Mouse (Mus musculus) limb, embryonic 11.5 days (tissue): ENCODE data around the gene Camsap1. TPM values are rescaled to one million over a fixed set of nuclear protein-coding genes. Genes with fewer than 3 reads are reported as not detected.

Experiments
- ATAC-seq: fragments of 200-750 bp; cut with Nextera tagmentation; 2 replicates; pipeline ENCODE4 v1.8.0; 2017; ENCODE audit warnings: low read depth; ENCODE audit not compliant: insufficient number of reproducible peaks, low FRiP score, low TSS enrichment
- DNase-seq: peaks from one replicate; pipeline ENCODE4 v3.0.0-alpha.2; 2015; ENCODE audit warnings: low spot score
- H3K27ac ChIP-seq: fragments of 300-500 bp; sonication (generic); replicated peaks from 2 replicates; pipeline ENCODE4 v1.5.1; 2014; ENCODE audit warnings: low read depth, mild to moderate bottlenecking, low read length
- H3K27me3 ChIP-seq: fragments of 300-500 bp; sonication (generic); 2 replicates; pipeline ENCODE4 v1.6.1; 2014; ENCODE audit warnings: mild to moderate bottlenecking, low read length, mixed read lengths; ENCODE audit not compliant: control insufficient read depth, insufficient read depth
- H3K36me3 ChIP-seq: fragments of 300-500 bp; sonication (generic); 2 replicates; pipeline ENCODE4 v1.6.1; 2014; ENCODE audit warnings: mild to moderate bottlenecking, low read length, moderate library complexity, mixed read lengths; ENCODE audit not compliant: control insufficient read depth, insufficient read depth
- H3K4me1 ChIP-seq: fragments of 300-500 bp; sonication (generic); 2 replicates; pipeline ENCODE4 v1.6.1; 2014; ENCODE audit warnings: low read length, mixed read lengths; ENCODE audit not compliant: control insufficient read depth, insufficient read depth
- H3K4me2 ChIP-seq: fragments of 300-500 bp; sonication (generic); 2 replicates; pipeline ENCODE4 v1.6.1; 2014; ENCODE audit warnings: low read depth, mild to moderate bottlenecking, moderate library complexity; ENCODE audit not compliant: severe bottlenecking
- H3K4me3 ChIP-seq: fragments of 300-500 bp; sonication (generic); 2 replicates; pipeline ENCODE4 v1.5.1; 2014; ENCODE audit warnings: low read depth, low read length
- H3K9ac ChIP-seq: fragments of 300-500 bp; sonication (generic); 2 replicates; pipeline ENCODE4 v1.6.1; 2014; ENCODE audit warnings: mild to moderate bottlenecking, low read length
- H3K9me3 ChIP-seq: fragments of 300-500 bp; sonication (generic); 2 replicates; pipeline ENCODE4 v1.6.1; 2016; ENCODE audit warnings: low read length; ENCODE audit not compliant: control insufficient read depth
- WGBS: fragments of 180-500 bp; shearing (Covaris S2); extraction: QIAGEN DNeasy Blood & Tissue Kit; methylation state at CpG from one replicate; pipeline ENCODE4 v1.1.7; 2014; 5-methylcytosine and 5-hydroxymethylcytosine counted together
- polyA plus RNA-seq: library from polyadenylated mRNA; unstranded; fragments of >200 nt; fragmentation: Nextera tagmentation; extraction: Ambion mirVana; gene quantifications from 2 replicates; pipeline ENCODE4 v1.2.1, GENCODE M21; 2014

The Camsap1 gene
- polyA plus RNA-seq, 1 experiment from 2014 or later = 29.5 TPM

- no peak for DNase-seq
- H3K27ac ChIP-seq = no peak overlapping the region
Observed at GRCm38 (mm10) chr2:26019923-26020322, 36.8 kb upstream of the Camsap1 start.

GRCm38 (mm10) chr2:26017326-26017725 lies 34.2 kb upstream of the Camsap1 start:
- Histone ChIP-seq H3K27me3 (no peaks in the 10 kb centered on the region), H3K4me2 (no peak overlapping the region), H3K9me3 (no peaks in the 10 kb centered on the region), H3K4me1 (peaks cover 6% of the 10 kb centered on the region; the same call in 1 of the 2 replicates), H3K27ac (no peak overlapping the region), H3K36me3 (no peaks in the 10 kb centered on the region; the same call in 1 of the 2 replicates), H3K4me3 (no peak overlapping the region), H3K9ac (0 out of 2 replicates have a peak overlapping the region, but pooled peaks have one; percentile 17)
- ATAC-seq (no peak), DNase-seq (no peak)
- WGBS = 80% methylated on average over 4 of the region's 4 CpGs

More at GRCm38 (mm10) chr2:26019923-26020322, 36.8 kb upstream of the Camsap1 start:
- ATAC-seq = no peak
- Histone ChIP-seq H3K36me3 (no peaks in the 10 kb centered on the region; the same call in 1 of the 2 replicates), H3K4me3 (no peak overlapping the region), H3K4me2 (peak overlapping the region; percentile 71; the same call in 1 of the 2 replicates), H3K4me1 (peaks cover 6% of the 10 kb centered on the region; the same call in 1 of the 2 replicates), H3K9ac (no peak overlapping the region), H3K9me3 (no peaks in the 10 kb centered on the region), H3K27me3 (no peaks in the 10 kb centered on the region)
- WGBS = 82% methylated on average over 3 of the region's 3 CpGs

GRCm38 (mm10) chr2:26013674-26014073 lies 30.6 kb upstream of the Camsap1 start:
- Histone ChIP-seq H3K27ac (no peak overlapping the region), H3K9me3 (no peaks in the 10 kb centered on the region), H3K9ac (no peak overlapping the region), H3K36me3 (peaks cover 23% of the 10 kb centered on the region), H3K4me1 (no peaks in the 10 kb centered on the region), H3K27me3 (no peaks in the 10 kb centered on the region), H3K4me3 (no peak overlapping the region), H3K4me2 (no peak overlapping the region)
- ATAC-seq = no peak
- DNase-seq = no peak
- WGBS = 89% methylated on average over 3 of the region's 3 CpGs

- ATAC-seq (no peak), DNase-seq (no peak)
- Histone ChIP-seq H3K27me3 (no peaks in the 10 kb centered on the region), H3K9me3 (no peaks in the 10 kb centered on the region), H3K4me1 (no peaks in the 10 kb centered on the region), H3K9ac (no peak overlapping the region), H3K4me3 (no peak overlapping the region), H3K27ac (no peak overlapping the region), H3K4me2 (no peak overlapping the region), H3K36me3 (peaks cover 32% of the 10 kb centered on the region)
- 72% methylated on average over 1 of the region's 1 CpGs for WGBS
Observed at GRCm38 (mm10) chr2:26011420-26011819, 28.3 kb upstream of the Camsap1 start.

GRCm38 (mm10) chr2:26002001-26002400 lies 18.9 kb upstream of the Camsap1 start:
- Histone ChIP-seq H3K9ac (no peak overlapping the region), H3K27me3 (no peaks in the 10 kb centered on the region), H3K4me1 (no peaks in the 10 kb centered on the region), H3K36me3 (peaks cover 32% of the 10 kb centered on the region), H3K4me2 (no peak overlapping the region), H3K4me3 (no peak overlapping the region), H3K27ac (no peak overlapping the region), H3K9me3 (no peaks in the 10 kb centered on the region)
- WGBS = 100% methylated on average over 2 of the region's 2 CpGs
- no peak for ATAC-seq
- no peak for DNase-seq

GRCm38 (mm10) chr2:26001136-26001535 lies 18.1 kb upstream of the Camsap1 start:
- no peaks in the 10 kb centered on the region for H3K4me1 ChIP-seq
- DNase-seq = no peak
- H3K9me3 ChIP-seq = no peaks in the 10 kb centered on the region
- 93% methylated on average over 5 of the region's 5 CpGs for WGBS
- H3K27me3 ChIP-seq = no peaks in the 10 kb centered on the region
- H3K36me3 ChIP-seq = peaks cover 28% of the 10 kb centered on the region
- no peak overlapping the region for H3K9ac ChIP-seq
- H3K27ac ChIP-seq = no peak overlapping the region
- no peak for ATAC-seq
- no peak overlapping the region for H3K4me2 ChIP-seq
- no peak overlapping the region for H3K4me3 ChIP-seq

- Histone ChIP-seq H3K9ac (no peak overlapping the region), H3K27ac (no peak overlapping the region), H3K4me3 (no peak overlapping the region), H3K4me2 (no peak overlapping the region), H3K4me1 (no peaks in the 10 kb centered on the region), H3K27me3 (no peaks in the 10 kb centered on the region), H3K9me3 (no peaks in the 10 kb centered on the region), H3K36me3 (peaks cover 17% of the 10 kb centered on the region)
- DNase-seq (no peak), ATAC-seq (no peak)
- WGBS = 93% methylated on average over 3 of the region's 3 CpGs
Observed at GRCm38 (mm10) chr2:25997716-25998115, 14.6 kb upstream of the Camsap1 start.

- Histone ChIP-seq H3K9me3 (no peaks in the 10 kb centered on the region), H3K4me3 (no peak overlapping the region), H3K27me3 (no peaks in the 10 kb centered on the region), H3K4me1 (no peaks in the 10 kb centered on the region), H3K36me3 (peaks cover 9% of the 10 kb centered on the region), H3K27ac (no peak overlapping the region), H3K4me2 (no peak overlapping the region), H3K9ac (no peak overlapping the region)
- no peak for ATAC-seq
- WGBS = 92% methylated on average over 3 of the region's 3 CpGs
- no peak for DNase-seq
Observed at GRCm38 (mm10) chr2:25994791-25995190, 11.7 kb upstream of the Camsap1 start.

GRCm38 (mm10) chr2:25992285-25992684 lies 9.2 kb upstream of the Camsap1 start:
- Histone ChIP-seq H3K9ac (no peak overlapping the region), H3K9me3 (no peaks in the 10 kb centered on the region), H3K36me3 (no peaks in the 10 kb centered on the region; the same call in 1 of the 2 replicates), H3K4me3 (no peak overlapping the region), H3K27ac (no peak overlapping the region), H3K4me1 (no peaks in the 10 kb centered on the region), H3K27me3 (no peaks in the 10 kb centered on the region), H3K4me2 (no peak overlapping the region)
- DNase-seq (no peak), ATAC-seq (no peak)
- WGBS = 76% methylated on average over 2 of the region's 2 CpGs
